30 mouse cellular contexts compared by ENCODE assay signal in the genomic region with DNA sequence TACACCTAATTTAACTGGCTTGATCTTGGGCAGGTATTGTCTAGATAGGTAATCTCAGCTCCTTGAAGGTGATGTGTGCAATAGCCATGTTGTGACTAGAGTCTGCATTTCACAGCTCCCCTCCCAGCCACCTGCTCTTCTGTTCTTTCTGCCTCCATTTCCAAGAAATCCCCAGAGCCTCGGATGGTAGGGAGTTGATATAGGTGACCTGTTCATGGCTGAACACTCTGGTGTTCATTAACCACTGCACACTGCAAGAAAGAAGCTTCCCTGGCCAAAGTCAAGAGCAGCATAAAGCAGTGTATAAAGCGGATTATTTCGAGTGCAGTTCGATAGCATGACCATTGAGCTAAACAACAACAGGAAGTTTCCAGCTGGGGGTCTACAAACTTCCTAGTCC. TPM values are rescaled to one million over a fixed set of nuclear protein-coding genes. Genes with fewer than 3 reads are reported as not detected.
"Had no signal": no experiment of that assay in that cellular context is flagged by ENCODE, and none has a peak within 500 bp of the region (broad histone marks: within the 10 kb centered on the region; RNA-seq: fewer than 3 reads in every experiment).

No protein-coding gene starts in this region.

- H3K4me3 ChIP-seq: limb, embryonic 10.5 days; limb, embryonic 12.5 days; limb, embryonic 13.5 days; limb, embryonic 15.5 days; liver, embryonic 12.5 days; liver, embryonic 13.5 days; liver, embryonic 15.5 days; lung, embryonic 15.5 days; megakaryocyte, embryonic 14.5 days; midbrain, embryonic 10.5 days; midbrain, embryonic 12.5 days; midbrain, embryonic 15.5 days; myocyte had no signal

- H3K9me3 ChIP-seq: limb, embryonic 10.5 days; limb, embryonic 12.5 days; limb, embryonic 13.5 days; limb, embryonic 15.5 days; liver, embryonic 12.5 days; liver, embryonic 13.5 days; liver, embryonic 15.5 days; lung, embryonic 15.5 days; megakaryocyte, embryonic 14.5 days; midbrain, embryonic 10.5 days; midbrain, embryonic 12.5 days; midbrain, embryonic 15.5 days had no signal

- DNase-seq: left cerebral cortex, postnatal 4 days; liver; liver, embryonic 13.5 days; liver, postnatal 0 days; lung, adult 18-20 months; lung, adult 2 months; lung, embryonic 14.5 days; lung, postnatal 10 days; lung, postnatal 14 days; lung, postnatal 36 days; lung, postnatal 4 days; midbrain, embryonic 14.5 days had no signal

- ATAC-seq: liver, embryonic 12.5 days; liver, postnatal 0 days; lung, postnatal 0 days; midbrain, embryonic 15.5 days; midbrain, embryonic 16.5 days had no signal

- H3K9ac ChIP-seq: limb, embryonic 12.5 days; limb, embryonic 13.5 days; limb, embryonic 15.5 days; liver, embryonic 12.5 days; liver, embryonic 13.5 days; liver, embryonic 14.5 days; liver, embryonic 15.5 days; liver, postnatal 0 days; lung, embryonic 14.5 days; lung, embryonic 15.5 days; midbrain, embryonic 12.5 days; midbrain, embryonic 15.5 days had no signal

- H3K4me2 ChIP-seq: limb, embryonic 12.5 days; limb, embryonic 13.5 days; limb, embryonic 15.5 days; liver, embryonic 11.5 days; liver, embryonic 12.5 days; liver, embryonic 13.5 days; liver, embryonic 15.5 days; lung, embryonic 14.5 days; lung, embryonic 15.5 days; midbrain, embryonic 11.5 days; midbrain, embryonic 12.5 days; midbrain, embryonic 15.5 days had no signal

- H3K27me3 ChIP-seq: limb, embryonic 12.5 days; limb, embryonic 13.5 days; limb, embryonic 15.5 days; liver, embryonic 12.5 days; liver, embryonic 13.5 days; liver, embryonic 15.5 days; lung, embryonic 15.5 days; megakaryocyte, embryonic 14.5 days; midbrain, embryonic 12.5 days; midbrain, embryonic 15.5 days had no signal

- H3K4me1 ChIP-seq: limb, embryonic 10.5 days; limb, embryonic 12.5 days; limb, embryonic 13.5 days; limb, embryonic 15.5 days; liver, embryonic 12.5 days; liver, embryonic 13.5 days; liver, embryonic 15.5 days; lung, embryonic 15.5 days; megakaryocyte, embryonic 14.5 days; midbrain, embryonic 10.5 days; midbrain, embryonic 12.5 days; midbrain, embryonic 15.5 days had no signal

- H3K27ac ChIP-seq: limb, embryonic 10.5 days; limb, embryonic 12.5 days; limb, embryonic 13.5 days; limb, embryonic 15.5 days; liver, embryonic 12.5 days; liver, embryonic 13.5 days; liver, embryonic 14.5 days; liver, embryonic 15.5 days; lung, embryonic 15.5 days; macrophage; midbrain, embryonic 10.5 days; midbrain, embryonic 12.5 days; midbrain, embryonic 15.5 days had no signal

RNA-seq across cellular contexts. Expression of gene Prg4, which starts 47.5 kb away (rescaled TPM):
- polyA plus RNA-seq: macrophage had no signal
